Mouse (Mus musculus) cortical plate, adult 2 months (tissue): ENCODE measurements around the gene Rbm46.

Experiments
- CTCF ChIP-seq: fragments of 200-500 bp; IDR thresholded peaks from 2 replicates; pipeline ENCODE4 v1.5.1; 2011; ENCODE audit warnings: mild to moderate bottlenecking, control low read depth, low read length; ENCODE audit not compliant: insufficient read depth; ENCODE audit errors: extremely low read depth
- POLR2A ChIP-seq: fragments of 200-500 bp; IDR thresholded peaks from 2 replicates; pipeline ENCODE4 v1.6.1; 2011; ENCODE audit warnings: mild to moderate bottlenecking, low read length, control low read depth; ENCODE audit not compliant: insufficient read depth; ENCODE audit errors: extremely low read depth

GRCm38 (mm10) chr3:82799735-82800469 lies 76.4 kb downstream of the Rbm46 start:
- TF ChIP-seq CTCF (no peak), POLR2A (no peak)
